Mouse (Mus musculus) heart, adult 2 months (tissue): ENCODE measurements around the gene Ankrd13a.

Experiments used
- CTCF ChIP-seq: fragments of 200-600 bp; IDR thresholded peaks from 2 replicates; pipeline ENCODE4 v1.8.1; 2022; ENCODE audit warnings: antibody characterized with exemption, mild to moderate bottlenecking, moderate library complexity
- EP300 ChIP-seq: fragments of 200-500 bp; IDR thresholded peaks from 2 replicates; pipeline ENCODE4 v1.6.1; 2011; ENCODE audit warnings: low read depth, low read length, control low read depth; ENCODE audit not compliant: insufficient read depth
- POLR2A ChIP-seq: fragments of 200-500 bp; IDR thresholded peaks from 2 replicates; pipeline ENCODE4 v1.6.1; 2011; ENCODE audit warnings: mild to moderate bottlenecking, low read depth, low read length, control low read depth; ENCODE audit not compliant: insufficient read depth

DNA sequence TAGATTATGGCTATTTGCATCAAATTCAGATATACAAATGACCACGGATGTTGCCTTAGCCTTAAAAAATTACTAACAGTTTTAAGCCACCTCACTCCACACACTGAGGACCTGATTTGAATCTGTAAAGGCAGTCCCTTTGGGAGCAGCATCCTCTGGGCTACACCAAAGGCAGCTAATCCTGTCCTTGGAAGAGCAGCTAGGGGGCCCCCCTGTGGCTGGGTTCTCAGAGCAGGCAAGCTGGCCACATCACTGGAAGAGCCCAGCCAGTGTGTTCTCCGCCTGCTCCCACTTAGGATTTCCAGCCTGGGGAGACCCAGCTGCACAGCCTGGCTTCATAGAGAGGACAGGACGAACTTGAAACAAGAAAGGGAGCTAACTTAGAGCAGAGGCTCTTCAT lies 30.5 kb downstream of the Ankrd13a start:
- TF ChIP-seq POLR2A (no peak), CTCF (peak; percentile 76), EP300 (0 out of 2 replicates have a peak, but pooled peaks have one; percentile 27)
